Mouse (Mus musculus): ENCODE measurements around the gene Gatad2b.
"Not testable (repeated sequence)": the region's sequence is repeated elsewhere in the genome, so short reads cannot be mapped to it uniquely, and the experiment has no call there.

Gene Gatad2b

GRCm38 (mm10) chr3:90314241-90314640 is 21.3 kb downstream of the Gatad2b start:
- no peak for DNase-seq

GRCm38 (mm10) chr3:90322289-90322688 is 29.3 kb downstream of the Gatad2b start:
- no peak for DNase-seq

GRCm38 (mm10) chr3:90323119-90323518 is 30.1 kb downstream of the Gatad2b start:
- peak; percentile 50 for DNase-seq

- no peak for DNase-seq
Measured at GRCm38 (mm10) chr3:90332485-90332884, 39.5 kb downstream of the Gatad2b start.

- no peak for DNase-seq
Measured at GRCm38 (mm10) chr3:90335517-90335916, 42.5 kb downstream of the Gatad2b start.

- DNase-seq = no peak
Measured at GRCm38 (mm10) chr3:90338190-90338589, 45.2 kb downstream of the Gatad2b start.

- DNase-seq = no peak
Measured at GRCm38 (mm10) chr3:90340177-90340576, 47.2 kb downstream of the Gatad2b start.

GRCm38 (mm10) chr3:90342853-90343252 is 49.9 kb downstream of the Gatad2b start:
- DNase-seq = not testable (repeated sequence)

GRCm38 (mm10) chr3:90347847-90348246 is 54.9 kb downstream of the Gatad2b start:
- no peak for DNase-seq

GRCm38 (mm10) chr3:90357959-90358358 is 65.0 kb downstream of the Gatad2b start:
- DNase-seq = no peak

- DNase-seq = no peak
Measured at GRCm38 (mm10) chr3:90359230-90359629, 66.3 kb downstream of the Gatad2b start.

- DNase-seq = no peak
Measured at GRCm38 (mm10) chr3:90361476-90361875, 68.5 kb downstream of the Gatad2b start.

GRCm38 (mm10) chr3:90362346-90362745 is 69.4 kb downstream of the Gatad2b start:
- DNase-seq = no peak

GRCm38 (mm10) chr3:90367001-90367632 is 74.1 kb downstream of the Gatad2b start:
- no peak for DNase-seq

GRCm38 (mm10) chr3:90369041-90369440 is 76.1 kb downstream of the Gatad2b start:
- peak; percentile 41 for DNase-seq

- DNase-seq = no peak
Measured at GRCm38 (mm10) chr3:90371857-90372256, 78.9 kb downstream of the Gatad2b start.

GRCm38 (mm10) chr3:90372817-90373216 is 79.8 kb downstream of the Gatad2b start:
- no peak for DNase-seq

- DNase-seq = peak; percentile 66
Measured at GRCm38 (mm10) chr3:90373432-90374028, 80.6 kb downstream of the Gatad2b start.

- DNase-seq = no peak
Measured at GRCm38 (mm10) chr3:90374368-90374767, 81.4 kb downstream of the Gatad2b start.

- no peak for DNase-seq
Measured at GRCm38 (mm10) chr3:90375562-90376246, 82.7 kb downstream of the Gatad2b start.

GRCm38 (mm10) chr3:90376247-90376585 is 83.2 kb downstream of the Gatad2b start:
- DNase-seq = no peak

GRCm38 (mm10) chr3:90378496-90378895 is 85.5 kb downstream of the Gatad2b start:
- no peak for DNase-seq

GRCm38 (mm10) chr3:90381727-90382126 is 88.7 kb downstream of the Gatad2b start:
- no peak for DNase-seq

GRCm38 (mm10) chr3:90383690-90384089 is 90.7 kb downstream of the Gatad2b start:
- DNase-seq = no peak
